Mouse (Mus musculus) embryonic facial prominence, embryonic 12.5 days (tissue): ENCODE data around the gene Pfn1. TPM values are rescaled to one million over a fixed set of nuclear protein-coding genes. Genes with fewer than 3 reads are reported as not detected.

Experiments
- ATAC-seq: fragments of 200-750 bp; cut with Nextera tagmentation; 2 replicates; pipeline ENCODE4 v1.8.0; 2017; ENCODE audit not compliant: insufficient number of reproducible peaks, insufficient read depth, low FRiP score, low TSS enrichment
- H3K27ac ChIP-seq: fragments of 300-500 bp; sonication (generic); 2 replicates; pipeline ENCODE4 v1.5.1; 2016; ENCODE audit warnings: mild to moderate bottlenecking
- H3K27me3 ChIP-seq: fragments of 300-500 bp; sonication (generic); 2 replicates; pipeline ENCODE4 v1.6.1; 2016; ENCODE audit warnings: mild to moderate bottlenecking, moderate library complexity
- H3K36me3 ChIP-seq: fragments of 300-500 bp; sonication (generic); 2 replicates; pipeline ENCODE4 v1.6.1; 2016; ENCODE audit warnings: mild to moderate bottlenecking
- H3K4me1 ChIP-seq: fragments of 300-500 bp; sonication (generic); 2 replicates; pipeline ENCODE4 v1.6.1; 2016
- H3K4me2 ChIP-seq: fragments of 300-500 bp; sonication (generic); replicated peaks from 2 replicates; pipeline ENCODE4 v1.6.1; 2016; ENCODE audit warnings: mild to moderate bottlenecking, moderate library complexity
- H3K4me3 ChIP-seq: fragments of 300-500 bp; sonication (generic); 2 replicates; pipeline ENCODE4 v1.5.1; 2016; ENCODE audit warnings: mild to moderate bottlenecking
- H3K9ac ChIP-seq: fragments of 300-500 bp; sonication (generic); 2 replicates; pipeline ENCODE4 v1.6.1; 2016; ENCODE audit warnings: mild to moderate bottlenecking, moderate library complexity
- H3K9me3 ChIP-seq: fragments of 300-500 bp; sonication (generic); 2 replicates; pipeline ENCODE4 v1.6.1; 2016; ENCODE audit warnings: mild to moderate bottlenecking, moderate library complexity
- WGBS: fragments of 180-500 bp; shearing (Covaris S2); methylation state at CpG from one replicate; pipeline ENCODE4 v1.1.7; 2016; 5-methylcytosine and 5-hydroxymethylcytosine counted together
- polyA plus RNA-seq: library from polyadenylated mRNA; unstranded; fragments of >200 nt; fragmentation: Nextera tagmentation; extraction: Ambion mirVana; gene quantifications from 2 replicates; pipeline ENCODE4 v1.2.1, GENCODE M21; 2016

Gene Pfn1
- polyA plus RNA-seq, 1 experiment from 2014 or later, result 1,498 TPM

DNA sequence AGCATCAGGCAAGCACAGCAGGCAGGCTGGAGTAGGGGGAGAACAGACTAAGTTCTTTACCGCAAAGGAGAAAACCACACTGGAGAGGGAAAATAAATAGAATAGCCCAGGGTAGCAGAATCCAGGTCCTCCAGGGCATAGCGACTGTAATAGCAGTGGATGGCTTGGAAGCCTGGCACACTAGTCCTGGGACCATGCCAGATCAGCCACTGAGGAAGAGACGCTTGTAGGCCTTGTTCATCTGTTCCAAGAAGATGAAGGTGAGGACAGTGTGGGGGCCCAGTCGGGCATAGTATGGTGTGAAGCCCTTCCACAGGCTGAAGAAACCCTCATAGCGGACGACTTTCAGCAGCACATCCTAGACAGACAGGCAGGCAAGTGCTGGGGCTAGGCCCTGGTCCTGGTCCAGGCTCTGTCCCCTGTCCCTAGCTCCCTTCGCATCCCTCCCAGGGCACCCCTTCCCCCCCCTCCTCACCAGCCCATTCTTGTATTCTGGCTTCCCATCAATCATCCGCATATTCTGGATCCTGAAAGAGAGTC, 9.8 kb downstream of the Pfn1 start:
- Histone ChIP-seq H3K9me3 (no peaks in the 10 kb centered on the region), H3K9ac (peak overlapping the region; percentile 17; the same call in 1 of the 2 replicates), H3K4me1 (peaks cover 25% of the 10 kb centered on the region), H3K36me3 (peaks cover 43% of the 10 kb centered on the region), H3K27ac (no peak overlapping the region), H3K27me3 (no peaks in the 10 kb centered on the region), H3K4me2 (no peak overlapping the region), H3K4me3 (no peak overlapping the region)
- 98% methylated on average over 8 of the region's 8 CpGs for WGBS
- ATAC-seq, result no peak

DNA sequence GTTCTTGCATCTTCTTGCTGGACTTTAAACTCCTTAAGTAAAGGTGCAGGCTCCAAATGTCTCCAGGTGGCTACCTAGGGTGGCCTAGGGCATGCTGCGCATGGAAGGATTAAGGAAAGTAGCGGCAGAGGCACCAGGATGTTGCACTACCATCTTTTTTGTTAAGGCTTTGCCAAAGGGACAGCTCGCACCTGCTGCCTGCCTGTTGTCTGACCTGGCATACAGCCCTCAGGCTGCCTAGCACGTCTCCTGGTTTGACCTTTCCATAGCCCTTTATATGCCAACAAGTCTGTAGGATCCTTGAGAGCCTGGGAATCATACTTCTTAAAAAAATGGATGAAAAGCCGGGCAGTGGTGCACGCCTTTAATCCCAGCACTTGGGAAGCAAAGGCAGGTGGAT, 11.4 kb downstream of the Pfn1 start:
- Histone ChIP-seq H3K9ac (no peak overlapping the region), H3K4me3 (no peak overlapping the region), H3K27ac (no peak overlapping the region), H3K4me2 (no peak overlapping the region), H3K36me3 (peaks cover 30% of the 10 kb centered on the region), H3K27me3 (no peaks in the 10 kb centered on the region), H3K4me1 (peaks cover 12% of the 10 kb centered on the region), H3K9me3 (no peaks in the 10 kb centered on the region)
- no peak for ATAC-seq
- 92% methylated on average over 6 of the region's 6 CpGs for WGBS

DNA sequence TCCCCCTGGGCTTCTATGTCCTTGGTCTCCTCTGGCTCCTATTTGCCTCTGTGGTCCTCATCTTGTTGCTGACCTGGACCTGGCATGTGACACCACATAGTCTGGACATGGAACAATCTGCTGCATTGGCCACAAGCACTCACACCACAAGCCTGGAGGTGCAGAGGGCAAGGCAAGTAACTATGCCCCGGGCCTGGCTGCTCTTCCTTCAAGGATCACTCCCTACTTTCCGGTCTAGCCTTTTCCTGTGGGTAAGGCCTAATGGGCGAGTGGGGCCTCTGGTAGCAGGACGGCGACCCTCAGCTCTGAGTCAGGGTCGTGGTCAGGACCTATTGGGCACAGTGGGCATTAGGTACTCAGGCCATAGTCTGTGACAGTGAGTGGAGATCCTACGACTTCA, 13.2 kb downstream of the Pfn1 start:
- H3K36me3 ChIP-seq, result peaks cover 30% of the 10 kb centered on the region
- no peaks in the 10 kb centered on the region for H3K9me3 ChIP-seq
- no peak overlapping the region for H3K27ac ChIP-seq
- 78% methylated on average over 7 of the region's 7 CpGs for WGBS
- no peaks in the 10 kb centered on the region for H3K27me3 ChIP-seq
- no peak overlapping the region for H3K4me2 ChIP-seq
- H3K4me3 ChIP-seq, result no peak overlapping the region
- no peak for ATAC-seq
- H3K4me1 ChIP-seq, result peaks cover 12% of the 10 kb centered on the region
- H3K9ac ChIP-seq, result no peak overlapping the region

DNA sequence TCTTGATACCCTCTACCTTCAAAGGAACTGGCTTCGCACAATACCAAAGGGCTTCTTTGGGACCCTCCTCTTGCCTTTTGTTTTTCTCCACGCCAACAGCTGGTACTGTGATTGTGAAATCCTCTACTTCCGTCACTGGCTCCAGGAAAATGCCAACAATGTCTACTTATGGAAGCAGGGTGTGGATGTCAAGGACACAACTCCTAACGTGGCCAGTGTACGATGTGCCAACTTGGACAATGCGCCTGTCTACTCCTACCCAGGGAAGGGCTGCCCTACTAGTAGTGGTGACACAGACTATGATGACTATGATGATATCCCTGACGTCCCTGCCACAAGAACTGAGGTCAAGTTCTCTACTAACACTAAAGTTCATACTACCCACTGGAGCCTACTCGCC, 14.5 kb downstream of the Pfn1 start:
- ATAC-seq, result no peak
- Histone ChIP-seq H3K27me3 (no peaks in the 10 kb centered on the region), H3K4me1 (0 out of 2 replicates have a peak, but pooled peaks cover under 1% of the 10 kb centered on the region), H3K27ac (no peak overlapping the region), H3K9ac (no peak overlapping the region), H3K4me3 (no peak overlapping the region), H3K4me2 (no peak overlapping the region), H3K9me3 (no peaks in the 10 kb centered on the region), H3K36me3 (peaks cover 22% of the 10 kb centered on the region)
- WGBS, result 83% methylated on average over 8 of the region's 8 CpGs

DNA sequence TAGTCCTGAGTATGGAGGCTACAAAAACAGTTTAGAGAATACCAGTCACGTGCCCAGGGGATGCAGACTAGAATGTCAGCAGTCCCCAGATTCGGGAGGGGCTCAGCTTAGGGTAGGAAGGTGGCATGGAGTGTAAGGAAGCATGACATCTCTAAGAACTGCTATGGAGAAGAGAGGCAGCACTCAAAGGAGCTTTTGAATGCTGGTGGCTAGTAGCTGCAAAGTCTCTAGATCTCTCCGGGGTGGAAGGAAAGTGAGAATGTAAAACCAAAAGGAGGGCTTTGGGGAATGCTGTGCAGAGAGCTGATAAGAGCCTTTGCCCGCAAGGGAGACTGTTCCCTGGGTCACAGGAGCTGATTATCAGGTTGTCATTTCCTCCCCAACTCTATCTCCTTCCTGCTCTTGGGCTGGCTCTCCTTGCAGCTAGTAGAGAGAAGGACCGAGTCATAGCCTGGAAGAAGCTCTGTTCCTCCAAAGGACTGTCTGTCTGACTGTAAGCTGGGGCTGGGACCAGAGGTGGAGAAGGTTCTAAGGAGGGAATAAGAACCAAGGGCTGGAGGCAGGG, 15.6 kb downstream of the Pfn1 start, which contains the start of gene Gp1ba:
Gp1ba (plus strand) TSS at position 409 of the 565 bp plus-strand sequence.
- Histone ChIP-seq H3K27me3 (no peaks in the 10 kb centered on the region), H3K4me2 (no peak within 1 kb of the TSS), H3K27ac (no peak within 1 kb of the TSS), H3K36me3 (peaks cover 11% of the 10 kb centered on the region; the same call in 1 of the 2 replicates), H3K9me3 (no peaks in the 10 kb centered on the region), H3K4me3 (no peak within 1 kb of the TSS), H3K9ac (no peak within 1 kb of the TSS), H3K4me1 (no peaks in the 10 kb centered on the region)
- no peak for ATAC-seq
- WGBS, result 49% methylated on average over 5 of the region's 5 CpGs

DNA sequence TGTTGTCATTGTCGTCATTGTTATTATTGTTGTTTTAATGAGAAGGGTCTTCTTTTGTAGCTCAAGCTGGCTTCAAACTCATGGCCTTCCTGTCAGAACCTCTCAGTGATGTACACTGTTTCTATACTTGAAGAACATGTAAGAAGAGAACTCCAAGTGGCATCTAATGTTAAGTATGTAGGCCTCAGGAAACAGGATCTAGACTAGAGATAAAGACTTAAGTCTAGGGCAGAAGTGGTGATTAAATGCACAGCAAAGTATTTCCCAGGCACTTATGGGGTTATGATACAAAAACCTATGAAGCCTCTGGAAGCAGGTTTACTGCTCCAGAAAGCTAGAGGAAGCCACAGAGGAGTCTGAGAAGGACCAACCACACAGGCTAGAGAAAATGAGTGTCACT, 16.2 kb downstream of the Pfn1 start:
- Histone ChIP-seq H3K4me1 (no peaks in the 10 kb centered on the region), H3K4me3 (no peak overlapping the region), H3K27ac (no peak overlapping the region), H3K36me3 (peaks cover 8% of the 10 kb centered on the region; the same call in 1 of the 2 replicates), H3K9ac (no peak overlapping the region), H3K4me2 (no peak overlapping the region), H3K27me3 (no peaks in the 10 kb centered on the region), H3K9me3 (no peaks in the 10 kb centered on the region)
- ATAC-seq, result no peak
- 82% methylated on average over 1 of the region's 1 CpGs for WGBS

- Histone ChIP-seq H3K4me1 (no peaks in the 10 kb centered on the region), H3K4me2 (no peak overlapping the region), H3K4me3 (no peak overlapping the region), H3K36me3 (peaks cover 3% of the 10 kb centered on the region; the same call in 1 of the 2 replicates), H3K9me3 (no peaks in the 10 kb centered on the region), H3K9ac (no peak overlapping the region), H3K27ac (no peak overlapping the region), H3K27me3 (no peaks in the 10 kb centered on the region)
- WGBS, result 100% methylated on average over 1 of the region's 1 CpGs
- ATAC-seq, result no peak
These were observed 16.7 kb downstream of the Pfn1 start for GRCm38 (mm10) chr11:70637764-70638163.

- no peaks in the 10 kb centered on the region for H3K27me3 ChIP-seq
- WGBS, result 78% methylated on average over 4 of the region's 4 CpGs
- no peaks in the 10 kb centered on the region for H3K9me3 ChIP-seq
- no peak overlapping the region for H3K4me2 ChIP-seq
- no peak overlapping the region for H3K9ac ChIP-seq
- ATAC-seq, result no peak
- H3K27ac ChIP-seq, result no peak overlapping the region
- H3K36me3 ChIP-seq, result no peaks in the 10 kb centered on the region
- no peak overlapping the region for H3K4me3 ChIP-seq
- no peaks in the 10 kb centered on the region for H3K4me1 ChIP-seq
These were observed 18.8 kb downstream of the Pfn1 start for GRCm38 (mm10) chr11:70635601-70636000.

- WGBS, result 73% methylated on average over 7 of the region's 7 CpGs
- Histone ChIP-seq H3K27ac (no peak overlapping the region), H3K36me3 (no peaks in the 10 kb centered on the region), H3K4me3 (no peak overlapping the region), H3K4me2 (no peak overlapping the region), H3K9ac (no peak overlapping the region), H3K27me3 (no peaks in the 10 kb centered on the region), H3K9me3 (no peaks in the 10 kb centered on the region), H3K4me1 (no peaks in the 10 kb centered on the region)
- no peak for ATAC-seq
These were observed 24.3 kb downstream of the Pfn1 start for GRCm38 (mm10) chr11:70630129-70630528.

- WGBS, result 60% methylated on average over 5 of the region's 5 CpGs
- Histone ChIP-seq H3K27me3 (no peaks in the 10 kb centered on the region), H3K4me3 (no peak overlapping the region), H3K36me3 (no peaks in the 10 kb centered on the region), H3K9ac (no peak overlapping the region), H3K4me1 (no peaks in the 10 kb centered on the region), H3K4me2 (no peak overlapping the region), H3K27ac (no peak overlapping the region), H3K9me3 (no peaks in the 10 kb centered on the region)
- ATAC-seq, result no peak
These were observed 24.9 kb downstream of the Pfn1 start for GRCm38 (mm10) chr11:70629557-70629956.

DNA sequence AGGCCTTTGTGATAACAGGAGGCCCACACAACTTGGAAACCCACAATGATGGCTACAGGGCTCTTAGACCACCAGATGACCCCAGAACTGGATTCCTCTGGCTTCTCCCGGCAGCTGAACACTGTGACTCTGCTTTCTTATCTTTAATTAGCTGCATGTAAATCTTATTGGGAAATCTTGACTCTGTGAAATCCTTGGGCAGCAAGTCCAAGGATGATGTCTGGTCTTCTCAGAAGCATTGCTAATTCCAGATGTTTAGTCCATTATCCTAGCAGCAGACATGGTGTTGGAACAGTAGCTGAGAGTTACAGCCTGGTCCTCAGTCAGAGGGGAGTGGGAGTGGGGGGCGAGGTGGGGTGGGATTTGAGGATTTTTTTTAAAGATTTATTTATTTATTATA, 26.0 kb downstream of the Pfn1 start:
- Histone ChIP-seq H3K9me3 (no peaks in the 10 kb centered on the region), H3K9ac (no peak overlapping the region), H3K27ac (no peak overlapping the region), H3K27me3 (no peaks in the 10 kb centered on the region), H3K4me3 (no peak overlapping the region), H3K36me3 (no peaks in the 10 kb centered on the region), H3K4me1 (no peaks in the 10 kb centered on the region), H3K4me2 (no peak overlapping the region)
- 74% methylated on average over 2 of the region's 2 CpGs for WGBS
- ATAC-seq, result no peak

DNA sequence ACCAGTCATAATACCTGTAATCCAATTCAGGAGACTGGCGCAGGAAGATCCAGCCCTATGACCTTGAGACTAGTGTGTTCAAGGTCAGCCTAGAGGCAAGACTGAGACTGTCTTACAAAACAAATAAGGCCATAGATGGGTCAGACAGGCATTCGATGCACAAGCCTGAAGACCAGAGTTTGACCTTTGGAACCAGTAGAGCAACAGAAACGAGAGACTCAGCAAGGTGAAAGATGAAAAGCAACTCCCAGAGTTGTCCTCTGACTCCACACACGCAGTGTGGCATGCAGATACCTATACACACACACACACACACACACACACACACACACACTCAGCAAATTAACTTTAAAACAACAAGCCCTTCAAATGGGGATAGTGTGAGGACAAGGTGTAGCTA, 27.6 kb downstream of the Pfn1 start:
- H3K9ac ChIP-seq, result no peak overlapping the region
- H3K36me3 ChIP-seq, result no peaks in the 10 kb centered on the region
- WGBS, result 65% methylated on average over 4 of the region's 4 CpGs
- no peak overlapping the region for H3K4me3 ChIP-seq
- no peak overlapping the region for H3K4me2 ChIP-seq
- ATAC-seq, result no peak
- H3K27ac ChIP-seq, result no peak overlapping the region
- no peaks in the 10 kb centered on the region for H3K4me1 ChIP-seq
- H3K9me3 ChIP-seq, result no peaks in the 10 kb centered on the region
- H3K27me3 ChIP-seq, result no peaks in the 10 kb centered on the region
